Mouse (Mus musculus): ENCODE data around the gene Cabp4. TPM values are rescaled to one million over a fixed set of nuclear protein-coding genes. Genes with fewer than 3 reads are reported as not detected.

Cabp4 gene
- 0.38 TPM for polyA plus RNA-seq (2017; shearing (Covaris generic))

DNA sequence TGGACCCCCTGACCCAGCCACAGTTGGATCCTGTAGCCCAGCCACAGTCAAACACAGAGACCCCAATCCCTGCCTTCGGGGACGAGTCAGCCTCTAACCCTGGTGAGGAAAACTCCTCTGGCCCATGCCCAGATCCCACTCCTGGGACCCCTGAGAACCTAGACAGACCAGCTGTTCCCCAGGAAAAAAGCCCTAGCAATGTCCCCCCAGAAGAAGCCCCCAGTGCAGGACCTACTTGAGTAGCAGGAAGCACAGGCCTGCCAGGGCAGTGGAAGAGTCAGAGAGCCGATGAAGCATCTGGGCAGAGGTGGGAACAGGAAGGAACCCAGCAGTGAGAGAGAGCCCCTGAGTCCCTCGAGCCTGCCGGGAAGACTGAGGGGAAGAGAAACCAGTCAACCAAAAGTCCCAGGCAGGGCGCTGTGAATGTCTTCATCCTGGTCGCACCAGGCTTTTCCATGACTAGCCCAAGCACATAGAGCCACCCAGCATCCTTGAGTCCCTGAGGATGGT is at the start of gene Cabp4:
Cabp4 (minus strand) TSS at position 275 of the 510 bp plus-strand sequence.

GRCm38 (mm10) chr19:4191528-4192250 is 47.9 kb upstream of the Cabp4 start, which contains the start of gene Ppp1ca:
Ppp1ca (plus strand) TSS chr19:4192065.

DNA sequence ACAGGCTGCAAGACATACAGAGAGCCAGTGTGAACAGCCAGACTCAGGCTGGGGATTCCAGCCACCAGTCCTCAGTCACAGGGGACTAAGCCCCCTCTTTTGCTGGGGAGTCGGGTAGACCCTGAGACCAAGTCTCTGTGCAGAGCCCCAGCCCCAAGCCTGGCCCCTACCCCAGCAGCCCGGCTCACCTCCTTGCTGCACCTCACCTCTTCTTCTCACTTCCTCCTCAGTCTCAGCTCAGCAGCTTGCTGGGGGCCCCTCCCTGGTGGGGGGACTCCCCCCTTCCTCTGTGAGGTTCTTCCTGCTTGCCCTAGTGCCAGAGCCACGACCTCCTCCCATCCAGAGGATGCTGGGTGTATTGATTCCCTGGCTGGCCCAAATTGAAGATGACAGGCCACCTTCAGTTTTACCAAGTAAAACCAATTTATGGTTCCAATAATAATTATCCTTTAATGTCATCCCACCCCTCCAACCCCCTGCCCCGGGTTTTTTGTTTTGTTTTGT is 47.0 kb upstream of the Cabp4 start, which contains the start of gene Tbc1d10c:
Tbc1d10c (minus strand) TSS at position 454 of the 504 bp plus-strand sequence.

DNA sequence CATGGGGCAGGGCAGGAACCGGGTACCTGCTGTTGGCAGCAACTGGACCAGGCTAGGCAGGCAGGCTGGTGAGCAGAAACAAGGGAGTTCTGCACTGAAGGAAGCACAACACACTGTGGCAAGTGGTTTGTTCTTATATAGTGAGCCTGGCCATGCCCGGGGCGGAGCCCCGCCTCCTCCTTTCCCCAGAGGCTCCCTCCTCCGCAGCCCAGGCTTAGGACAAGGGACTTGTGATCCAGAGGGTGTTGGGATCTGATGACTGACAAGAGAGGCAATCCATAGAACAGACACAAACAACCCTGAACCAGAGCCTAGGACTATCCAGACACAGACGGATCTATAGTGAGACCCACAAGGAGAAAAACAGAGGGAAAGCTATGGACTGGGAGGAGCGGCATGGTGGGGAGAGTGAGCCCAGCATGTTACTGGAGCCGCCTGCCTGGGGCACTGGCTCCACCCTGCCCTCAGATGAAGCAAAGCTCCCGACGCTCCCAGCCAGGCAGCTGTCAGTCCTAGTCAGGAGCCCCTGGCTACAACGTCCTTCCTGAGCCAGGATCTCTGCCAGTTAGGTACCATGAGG is 31.6 kb upstream of the Cabp4 start, which contains the start of gene Carns1:
Carns1 (minus strand) TSS at position 112 of the 580 bp plus-strand sequence.

DNA sequence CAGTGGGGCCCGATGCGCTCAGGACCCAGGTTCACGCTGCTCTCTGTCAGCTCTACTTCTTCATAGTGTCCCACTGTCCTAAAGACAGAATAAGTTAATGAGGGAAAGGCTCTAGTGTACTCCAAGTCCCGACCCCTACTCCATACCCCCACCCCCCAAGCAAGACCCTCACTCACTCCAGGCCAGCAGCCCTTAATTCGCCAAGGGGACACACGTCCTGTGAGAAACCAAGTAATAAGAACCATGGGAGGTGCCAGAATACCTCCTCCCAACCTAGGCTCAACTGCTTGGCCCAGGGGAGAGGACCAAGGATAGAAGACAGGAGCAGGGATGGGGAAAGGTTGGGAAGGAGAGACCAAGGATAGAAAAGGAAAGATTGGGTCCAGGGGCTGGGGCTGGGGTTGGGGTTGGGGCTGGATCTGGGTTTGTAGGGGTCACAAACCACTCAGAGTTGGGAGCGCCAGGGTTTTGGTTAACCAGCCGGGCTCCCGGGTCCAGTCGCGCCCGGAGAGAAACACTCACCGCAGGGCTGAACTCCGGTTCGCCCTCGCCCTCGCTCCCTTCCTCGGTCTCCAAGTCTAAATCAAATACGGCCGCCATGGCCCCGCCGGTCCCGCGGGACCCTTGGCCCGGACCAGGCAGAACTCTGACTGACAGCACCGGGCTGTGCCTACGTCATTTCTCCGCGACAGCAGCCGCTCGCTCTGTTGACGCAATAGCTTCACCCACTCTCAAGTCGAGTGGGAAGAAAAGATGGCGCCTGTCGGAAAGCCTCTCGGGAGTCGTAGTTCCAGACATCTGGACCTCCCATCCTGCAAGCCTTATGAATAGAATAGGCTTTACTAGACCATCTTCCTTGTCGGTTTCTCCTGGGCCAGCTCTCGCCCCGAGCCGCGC is 19.1 kb upstream of the Cabp4 start, which contains the start of gene Rps6kb2:
Rps6kb2 (minus strand) TSS at position 709 of the 897 bp plus-strand sequence.

GRCm38 (mm10) chr19:4153232-4153654 is 9.4 kb upstream of the Cabp4 start, which contains the start of gene Ptprcap:
Ptprcap (plus strand) TSS chr19:4153604.

DNA sequence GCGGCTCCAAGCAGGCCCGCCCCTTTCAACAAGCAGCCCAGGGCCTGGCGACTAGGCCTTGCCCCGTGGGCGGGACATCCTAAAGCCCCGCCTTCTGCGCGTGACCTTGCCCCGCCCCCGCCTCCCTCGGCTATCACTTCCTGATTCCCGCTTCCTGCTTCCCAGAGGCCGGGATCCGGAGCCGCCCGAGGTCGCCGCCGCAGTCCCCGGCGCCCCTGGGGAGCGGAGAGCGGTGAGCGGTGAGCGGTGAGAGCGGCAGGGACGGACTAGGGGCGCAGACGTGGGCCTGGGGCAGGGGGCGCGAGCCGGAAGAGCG is 4.6 kb upstream of the Cabp4 start, which contains the start of gene Coro1b:
Coro1b (plus strand) TSS at position 129 of the 316 bp plus-strand sequence.

GRCm38 (mm10) chr19:4139446-4139845 is 4.4 kb downstream of the Cabp4 start, which contains the start of gene Gpr152:
Gpr152 (plus strand) TSS chr19:4139787.

DNA sequence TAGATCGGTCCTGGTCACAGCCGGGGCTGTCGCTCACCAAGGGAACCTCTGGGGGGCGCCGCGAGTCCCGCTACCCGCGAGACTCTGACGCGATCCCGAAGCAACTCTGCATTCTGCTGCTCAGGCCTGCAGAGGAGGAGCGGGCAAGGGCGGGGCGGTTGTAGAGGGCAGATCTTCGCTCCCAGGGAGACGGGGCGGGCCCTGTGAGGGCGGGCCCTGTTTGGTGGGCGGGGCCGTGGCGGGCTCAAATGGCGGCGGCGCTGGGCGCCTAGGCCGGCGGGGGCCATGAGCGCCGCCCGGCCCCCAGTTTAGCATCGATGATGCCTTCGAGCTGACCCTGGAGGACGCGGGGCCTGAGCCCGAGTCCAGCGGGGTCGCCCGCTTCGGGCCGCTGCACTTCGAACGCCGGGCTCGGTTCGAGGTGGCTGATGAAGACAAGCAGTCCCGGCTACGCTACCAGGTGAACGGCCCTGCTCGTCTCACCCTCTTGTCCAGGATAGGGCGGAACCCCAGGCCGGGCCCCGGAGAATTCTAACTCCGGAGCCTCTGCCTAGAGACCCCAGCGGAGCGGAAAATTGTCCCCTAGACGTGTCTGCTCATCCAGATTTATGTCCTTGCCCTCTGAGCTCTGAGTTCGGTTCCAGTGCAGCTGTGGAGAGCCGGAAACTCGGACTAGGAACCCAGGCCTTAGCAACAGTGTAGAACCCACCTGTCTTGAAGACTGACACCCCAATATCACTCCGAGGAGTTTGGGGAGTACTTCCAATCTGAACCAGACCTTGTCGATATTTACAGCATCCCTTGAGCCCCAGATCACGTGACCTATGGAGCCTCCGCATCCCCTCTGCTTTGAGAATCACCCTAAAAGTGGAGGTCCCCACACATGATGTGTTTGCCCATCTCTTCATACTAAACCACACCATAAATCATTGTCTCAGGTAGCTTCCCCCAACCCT is 17.8 kb downstream of the Cabp4 start, which contains the start of gene Aip:
Aip (minus strand) TSS at position 118 of the 956 bp plus-strand sequence.

DNA sequence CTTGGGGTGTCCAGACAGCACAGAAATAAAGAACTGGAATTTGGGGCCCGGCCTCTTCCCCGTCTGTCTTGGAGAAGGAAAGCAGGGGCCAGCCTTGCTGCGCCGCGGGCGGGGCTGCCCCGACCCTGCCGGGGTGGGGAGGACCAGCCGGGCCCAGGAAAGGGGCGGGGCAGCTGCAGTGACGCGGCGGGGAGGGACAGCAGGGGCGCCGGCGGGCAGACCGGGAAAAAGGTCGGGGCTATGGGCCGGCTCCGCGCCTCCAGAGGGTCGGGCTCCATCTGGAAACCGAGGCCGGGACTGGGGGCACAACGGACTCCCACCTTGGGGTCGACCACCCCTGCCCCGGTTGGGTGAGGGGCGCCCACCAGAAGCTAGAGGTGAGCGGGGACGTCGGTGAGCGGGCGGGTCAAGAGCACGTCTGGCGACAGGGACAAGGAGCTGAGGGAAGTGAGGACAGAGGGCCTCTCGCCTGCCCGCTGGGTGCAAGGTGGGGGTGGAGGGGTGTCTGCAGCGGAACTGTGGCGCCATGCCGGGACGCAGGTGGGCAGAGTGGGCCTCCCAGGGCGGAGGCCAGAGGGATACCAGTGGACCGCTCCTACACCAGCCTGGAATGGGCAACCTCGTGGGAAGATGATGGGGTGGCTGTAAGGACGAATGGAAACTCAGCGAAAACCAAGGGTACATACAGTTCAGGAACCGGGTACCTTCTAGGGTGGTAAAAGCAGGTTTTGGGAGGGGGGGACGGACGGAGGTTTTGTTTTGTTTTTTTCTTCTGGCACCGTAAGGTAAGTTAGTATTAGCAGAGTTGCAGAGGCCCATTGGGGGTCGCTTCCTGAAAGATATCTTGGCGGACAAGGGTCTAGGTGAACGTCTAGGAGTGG is 43.8 kb downstream of the Cabp4 start, which contains the start of gene Pitpnm1:
Pitpnm1 (plus strand) TSS at position 162 of the 881 bp plus-strand sequence.

DNA sequence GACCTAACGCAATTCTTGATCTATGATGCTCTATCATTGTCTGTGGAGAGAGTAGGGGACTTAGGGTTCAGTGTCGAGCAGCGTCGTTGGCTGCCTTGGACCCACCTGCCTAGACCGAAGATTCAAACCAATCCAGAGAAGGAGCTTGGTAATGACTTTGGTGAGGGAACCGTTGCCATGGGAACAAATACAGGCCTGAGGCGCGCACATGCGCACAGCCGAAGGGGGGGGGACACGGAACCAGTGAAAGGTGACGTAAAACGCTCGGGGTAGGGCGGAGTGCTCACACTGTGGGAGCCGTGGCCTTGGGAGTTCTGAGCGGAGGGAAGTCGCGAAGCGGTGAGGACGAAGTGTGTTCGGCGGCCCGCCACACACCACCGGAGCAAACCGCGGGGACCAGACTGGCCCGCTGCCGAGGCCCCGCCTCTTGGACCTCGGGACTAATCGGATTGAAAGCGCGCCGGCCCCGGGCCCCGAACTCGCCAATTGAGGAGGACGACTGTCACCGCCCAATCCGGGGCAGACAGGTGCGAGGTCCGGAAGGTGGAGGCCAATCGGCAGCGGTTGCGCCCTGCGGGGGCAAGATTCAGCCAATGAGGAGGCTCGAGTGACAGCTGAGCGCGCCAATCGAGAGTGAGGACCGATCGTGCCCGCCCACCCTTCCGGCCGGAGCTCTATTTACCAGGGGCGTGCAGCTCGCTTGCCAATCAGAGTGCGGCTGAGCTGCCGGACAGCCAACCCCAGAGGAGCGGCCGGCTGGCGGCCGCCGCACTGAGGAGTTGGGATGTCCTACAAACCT is 47.0 kb downstream of the Cabp4 start, which contains the start of gene Cdk2ap2:
Cdk2ap2 (plus strand) TSS at position 541 of the 799 bp plus-strand sequence.

Other genes with a start within 250 kb of the Cabp4 start
- 63.1 TPM for gene Tcirg1, start 236.9 kb downstream of the Cabp4 start, polyA plus RNA-seq (2017; shearing (Covaris generic))
- 259 TPM for gene Ndufs8, start 231.3 kb downstream of the Cabp4 start, polyA plus RNA-seq (2017; shearing (Covaris generic))
- 0.29 TPM for gene Aldh3b1, start 214.2 kb downstream of the Cabp4 start, polyA plus RNA-seq (2017; shearing (Covaris generic))
- gene Unc93b1, start 208.8 kb downstream of the Cabp4 start, polyA plus RNA-seq (2017; shearing (Covaris generic)) = 47.5 TPM
- gene Aldh3b3, start 185.4 kb downstream of the Cabp4 start, polyA plus RNA-seq (2017; shearing (Covaris generic)) = not detected
- gene Aldh3b2, start 171.7 kb downstream of the Cabp4 start, polyA plus RNA-seq (2017; shearing (Covaris generic)) = not detected
- gene Acy3, start 157.5 kb downstream of the Cabp4 start, polyA plus RNA-seq (2017; shearing (Covaris generic)) = 0.71 TPM
- not detected for gene Tbx10, start 151.3 kb downstream of the Cabp4 start, polyA plus RNA-seq (2017; shearing (Covaris generic))
- gene Nudt8, start 143.5 kb downstream of the Cabp4 start, polyA plus RNA-seq (2017; shearing (Covaris generic)) = 9.1 TPM
- gene Gm49405, start 143.4 kb downstream of the Cabp4 start, polyA plus RNA-seq (2017; shearing (Covaris generic)) = 1.4 TPM
- gene Doc2g, start 140.7 kb downstream of the Cabp4 start, polyA plus RNA-seq (2017; shearing (Covaris generic)) = 2.1 TPM
- gene Ndufv1, start 131.2 kb downstream of the Cabp4 start, polyA plus RNA-seq (2017; shearing (Covaris generic)) = 169 TPM
- gene Gstp1, start 106.0 kb downstream of the Cabp4 start, polyA plus RNA-seq (2017; shearing (Covaris generic)) = 708 TPM
- 3.2 TPM for gene Gstp2, start 98.0 kb downstream of the Cabp4 start, polyA plus RNA-seq (2017; shearing (Covaris generic))
- gene Gstp3, start 84.5 kb downstream of the Cabp4 start, polyA plus RNA-seq (2017; shearing (Covaris generic)) = 149 TPM
- not detected for gene Cabp2, start 62.5 kb downstream of the Cabp4 start, polyA plus RNA-seq (2017; shearing (Covaris generic))
- gene Cdk2ap2, start 46.9 kb downstream of the Cabp4 start, polyA plus RNA-seq (2017; shearing (Covaris generic)) = 1,029 TPM
- gene Pitpnm1, start 44.0 kb downstream of the Cabp4 start, polyA plus RNA-seq (2017; shearing (Covaris generic)) = 346 TPM
- gene Aip, start 18.2 kb downstream of the Cabp4 start, polyA plus RNA-seq (2017; shearing (Covaris generic)) = 228 TPM
- gene Gpr152, start 4.2 kb downstream of the Cabp4 start, polyA plus RNA-seq (2017; shearing (Covaris generic)) = not detected
- gene Coro1b, start 4.6 kb upstream of the Cabp4 start, polyA plus RNA-seq (2017; shearing (Covaris generic)) = 424 TPM
- gene Ptprcap, start 9.6 kb upstream of the Cabp4 start, polyA plus RNA-seq (2017; shearing (Covaris generic)) = 1,706 TPM
- gene Rps6kb2, start 19.3 kb upstream of the Cabp4 start, polyA plus RNA-seq (2017; shearing (Covaris generic)) = 58.8 TPM
- 11.0 TPM for gene Carns1, start 31.4 kb upstream of the Cabp4 start, polyA plus RNA-seq (2017; shearing (Covaris generic))
- gene Tbc1d10c, start 47.3 kb upstream of the Cabp4 start, polyA plus RNA-seq (2017; shearing (Covaris generic)) = 828 TPM
- gene Ppp1ca, start 48.0 kb upstream of the Cabp4 start, polyA plus RNA-seq (2017; shearing (Covaris generic)) = 1,287 TPM
- gene Rad9a, start 57.6 kb upstream of the Cabp4 start, polyA plus RNA-seq (2017; shearing (Covaris generic)) = 82.8 TPM
- 39.2 TPM for gene Clcf1, start 70.2 kb upstream of the Cabp4 start, polyA plus RNA-seq (2017; shearing (Covaris generic))
- gene AC109138.7, start 70.3 kb upstream of the Cabp4 start, polyA plus RNA-seq (2017; shearing (Covaris generic)) = not detected
- gene Pold4, start 87.9 kb upstream of the Cabp4 start, polyA plus RNA-seq (2017; shearing (Covaris generic)) = 139 TPM
- gene Ssh3, start 125.1 kb upstream of the Cabp4 start, polyA plus RNA-seq (2017; shearing (Covaris generic)) = 1.5 TPM
- 3.8 TPM for gene Ankrd13d, start 139.1 kb upstream of the Cabp4 start, polyA plus RNA-seq (2017; shearing (Covaris generic))
- gene Grk2, start 162.2 kb upstream of the Cabp4 start, polyA plus RNA-seq (2017; shearing (Covaris generic)) = 52.5 TPM